Mouse (Mus musculus) ES-Bruce4 (cell line): Measurements from ENCODE around the gene Lipa.

Experiments used
- CTCF ChIP-seq: IDR thresholded peaks from one replicate; pipeline ENCODE4 v1.8.1; 2011; ENCODE audit warnings: low read depth, low read length
- EP300 ChIP-seq: IDR thresholded peaks from 2 replicates; pipeline ENCODE4 v1.6.1; 2011; ENCODE audit warnings: low read depth, low read length; ENCODE audit not compliant: insufficient read depth

DNA sequence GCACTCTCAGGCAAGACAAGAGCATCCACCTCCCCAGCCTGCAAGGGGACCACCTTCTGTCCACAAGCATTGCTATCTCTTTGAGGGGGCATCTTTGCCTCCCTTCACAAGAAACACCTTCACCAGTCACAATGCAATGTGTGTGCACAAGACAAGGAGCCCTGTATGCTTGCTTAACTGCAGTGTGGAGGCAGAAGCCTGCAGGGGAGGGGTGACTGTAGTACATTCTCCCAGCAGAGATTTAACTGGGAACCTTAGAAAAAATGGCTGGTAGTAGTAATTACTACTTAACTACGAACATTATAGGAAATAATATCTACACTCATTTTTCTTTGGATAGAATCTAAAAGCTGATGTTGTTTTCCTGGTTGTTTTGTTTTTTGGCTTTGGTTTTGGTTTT, 5.3 kb downstream of the Lipa start:
- no peak for TF ChIP-seq EP300
- no peak for TF ChIP-seq CTCF
